Mouse (Mus musculus) lung, adult 18-20 months (tissue): ENCODE data around the gene Nup210l.
"Not testable (repeated sequence)": the region's sequence is repeated elsewhere in the genome, so short reads cannot be mapped to it uniquely, and the experiment has no call there.

ENCODE experiments used
- DNase-seq, 2 experiments: peaks; one replicate each; pipeline ENCODE4 v3.0.0; 2022; ENCODE audit warnings: mixed read lengths in 2 of 2

Gene Nup210l

DNA sequence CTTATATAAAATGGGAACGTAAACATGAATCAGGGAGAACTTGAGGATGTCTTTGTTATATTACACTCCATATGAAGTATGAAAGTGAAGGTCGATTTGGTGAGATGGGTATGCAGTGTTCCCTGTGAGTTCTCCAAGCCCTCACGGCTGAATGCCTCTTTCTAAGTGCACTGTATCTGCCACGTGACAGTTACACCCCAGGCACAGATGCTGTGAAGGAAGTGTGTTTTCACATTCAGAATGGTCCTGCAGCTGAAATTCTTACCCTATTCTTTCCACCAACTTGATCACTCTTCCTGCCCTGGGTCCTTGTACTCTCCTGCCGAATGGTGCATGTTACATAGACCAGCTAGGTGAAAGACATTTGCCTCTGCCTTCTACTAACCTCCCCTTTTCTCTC, 6.0 kb upstream of the Nup210l start:
- DNase-seq: no peak

DNA sequence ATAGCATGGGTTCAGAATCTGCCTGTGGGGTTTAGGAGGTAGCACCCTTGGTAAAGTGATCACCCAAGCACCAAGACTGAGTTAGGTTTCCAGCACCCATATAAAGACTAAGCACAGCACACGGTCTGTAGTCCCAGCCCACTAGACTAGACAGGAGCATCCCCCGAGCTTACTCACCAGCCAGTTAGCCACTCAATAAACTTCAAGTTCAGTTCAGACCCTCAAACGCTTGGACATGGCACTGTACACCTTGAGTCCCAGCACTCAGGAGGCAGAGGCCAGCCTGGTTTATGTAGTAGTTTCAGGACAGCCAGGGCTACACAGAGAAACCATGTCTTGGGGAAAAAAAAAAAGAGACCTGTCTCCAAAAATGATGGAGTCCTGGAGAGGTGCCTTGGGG, 2.9 kb upstream of the Nup210l start:
- no peak for DNase-seq

DNA sequence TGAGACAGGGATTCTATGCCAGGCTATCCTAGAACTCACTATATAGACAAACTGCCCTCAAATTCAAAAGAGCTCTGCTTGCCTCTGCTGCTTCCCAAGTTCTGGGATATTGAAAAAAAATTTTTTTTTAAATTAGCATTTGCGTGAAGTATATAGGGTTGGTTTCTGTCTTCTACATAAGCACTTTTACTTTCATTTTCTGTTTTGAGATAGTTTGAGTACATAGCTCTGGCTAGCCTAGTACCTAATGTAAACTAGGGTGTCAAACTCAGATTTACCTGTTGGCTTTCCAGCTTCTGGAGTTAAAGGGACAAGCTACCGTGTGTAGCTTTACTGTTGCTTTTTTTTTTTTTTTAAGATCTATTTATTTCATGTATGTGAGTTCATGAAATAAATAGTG, 2.3 kb upstream of the Nup210l start:
- DNase-seq: no peak

DNA sequence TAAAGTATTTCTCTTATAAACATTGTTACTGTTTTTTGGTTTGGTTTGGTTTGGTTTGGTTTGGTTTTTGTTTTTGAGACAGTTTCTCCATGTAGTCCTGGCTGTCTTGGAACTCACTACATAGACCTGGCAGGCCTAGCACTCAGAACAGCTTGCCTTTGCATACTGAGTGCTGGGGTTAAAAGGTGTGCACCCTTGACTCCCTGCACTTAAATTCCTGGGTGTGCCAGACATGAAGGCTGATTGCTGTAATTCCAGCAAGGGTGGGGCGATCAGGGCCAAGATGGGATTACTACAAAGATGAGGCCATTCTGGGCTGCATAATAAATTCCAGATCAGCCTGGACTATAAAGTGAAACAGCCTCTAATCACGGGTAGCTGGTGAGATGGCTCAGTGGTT, 1.7 kb upstream of the Nup210l start:
- peak; percentile 55 to 67 for DNase-seq

DNA sequence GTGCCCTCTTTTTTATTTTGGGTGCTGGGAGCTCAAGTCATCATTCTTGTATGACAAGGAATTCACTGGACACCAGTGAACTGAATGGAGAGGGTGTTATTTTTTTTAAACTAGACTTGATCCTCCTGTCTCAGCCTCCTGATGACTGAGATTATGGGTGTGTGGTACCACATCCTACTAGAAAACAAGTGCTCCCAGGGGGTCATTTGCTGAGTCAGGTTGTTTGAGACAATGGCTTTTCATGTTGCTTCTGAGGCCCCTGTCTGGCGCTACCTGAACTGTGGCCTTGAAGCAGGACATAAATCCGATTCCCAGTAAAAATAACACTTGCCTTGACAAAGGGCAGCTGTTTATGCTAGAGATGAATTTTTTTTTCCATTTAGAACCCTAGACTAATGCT, 756 bp upstream of the Nup210l start:
- no peak for DNase-seq

DNA sequence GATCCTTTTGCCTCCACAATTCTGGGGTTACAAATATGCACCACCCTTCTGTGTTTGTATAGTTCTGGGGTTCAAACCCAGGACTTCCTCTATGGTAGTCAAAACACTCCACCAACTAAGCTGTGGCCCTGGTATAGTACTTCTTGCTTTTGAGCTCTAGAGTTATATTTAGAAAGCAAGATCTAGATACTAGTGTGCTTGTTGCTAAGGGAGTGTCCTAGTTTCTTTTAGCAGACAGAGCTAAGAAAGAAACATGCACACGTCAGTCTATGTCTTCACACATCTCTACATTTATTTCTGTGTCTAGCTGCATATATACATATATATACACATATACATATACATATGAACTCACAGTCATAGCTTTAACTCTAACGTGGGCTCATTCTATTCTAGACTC, 7.8 kb downstream of the Nup210l start:
- no peak for DNase-seq

DNA sequence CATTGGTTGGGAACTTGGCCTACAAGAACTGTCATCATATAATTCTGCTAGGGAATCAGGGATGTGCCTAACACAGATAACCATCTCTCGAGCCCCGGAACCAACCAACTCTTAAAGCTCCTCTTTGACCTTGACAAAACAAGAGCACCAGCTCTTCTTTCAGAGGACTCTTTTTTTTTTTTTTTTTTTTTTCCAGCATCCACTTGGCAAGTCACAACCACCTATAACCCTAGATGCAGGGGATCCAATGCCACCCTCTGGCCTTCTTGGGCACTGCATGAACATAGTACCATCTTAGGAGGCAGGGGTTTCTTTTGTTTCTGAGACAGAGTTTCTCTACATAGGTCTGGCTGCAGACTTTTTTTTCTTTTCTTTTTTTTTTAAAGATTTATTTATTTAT, 10.4 kb downstream of the Nup210l start:
- peak in 1 of 2 experiments; percentile 36 for DNase-seq

DNA sequence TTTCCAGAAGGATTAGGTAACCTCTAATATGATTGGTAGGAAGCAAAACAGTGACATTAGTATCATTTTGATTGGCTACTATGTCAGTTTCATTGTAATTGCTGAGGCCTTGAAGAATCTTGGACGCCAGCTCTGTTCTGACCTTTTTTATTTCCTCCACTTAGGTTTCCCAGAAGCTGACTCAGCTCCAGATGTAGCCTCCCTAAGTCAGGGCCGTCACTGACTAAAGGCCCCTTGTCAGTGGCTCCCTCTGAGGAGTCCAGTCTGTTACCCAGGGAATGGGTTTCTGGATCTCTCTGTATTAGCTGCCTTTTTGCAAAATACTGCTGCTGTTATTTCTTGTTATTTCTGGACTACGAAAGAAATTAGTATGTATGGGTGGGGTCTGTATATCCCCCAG, 11.6 kb downstream of the Nup210l start:
- DNase-seq: no peak

DNA sequence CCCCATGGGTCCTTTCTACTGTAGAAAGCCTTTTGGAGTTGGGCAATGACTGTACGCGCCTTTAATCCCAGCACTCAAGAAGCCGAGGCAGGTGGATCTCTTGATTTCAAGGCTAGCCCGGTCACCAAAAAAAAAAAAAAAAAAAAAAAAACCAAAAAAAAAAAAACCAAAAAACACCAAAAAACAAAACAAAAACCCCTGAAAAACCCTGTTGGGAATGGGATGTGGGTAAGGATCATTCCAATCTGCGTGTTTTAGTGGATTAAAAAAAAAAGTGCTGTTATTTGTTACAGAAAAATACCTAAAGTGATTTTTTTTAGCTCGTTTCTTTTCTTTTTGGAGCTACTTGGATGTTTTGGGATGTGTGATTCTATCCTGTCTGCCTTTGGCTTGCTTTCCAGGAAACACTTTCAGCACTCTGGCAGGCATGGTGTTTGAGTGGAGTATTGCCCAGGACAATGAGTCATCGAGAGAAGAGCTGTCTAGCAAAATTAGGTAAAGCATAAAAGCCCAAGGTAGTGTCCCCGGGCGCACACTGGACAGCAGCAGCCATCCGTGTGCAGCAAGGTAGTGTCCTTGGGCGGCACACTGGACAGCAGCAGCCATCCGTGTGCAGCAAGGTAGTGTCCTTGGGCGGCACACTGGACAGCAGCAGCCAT, 14.3 kb downstream of the Nup210l start:
- DNase-seq: peak; percentile 32 to 34

DNA sequence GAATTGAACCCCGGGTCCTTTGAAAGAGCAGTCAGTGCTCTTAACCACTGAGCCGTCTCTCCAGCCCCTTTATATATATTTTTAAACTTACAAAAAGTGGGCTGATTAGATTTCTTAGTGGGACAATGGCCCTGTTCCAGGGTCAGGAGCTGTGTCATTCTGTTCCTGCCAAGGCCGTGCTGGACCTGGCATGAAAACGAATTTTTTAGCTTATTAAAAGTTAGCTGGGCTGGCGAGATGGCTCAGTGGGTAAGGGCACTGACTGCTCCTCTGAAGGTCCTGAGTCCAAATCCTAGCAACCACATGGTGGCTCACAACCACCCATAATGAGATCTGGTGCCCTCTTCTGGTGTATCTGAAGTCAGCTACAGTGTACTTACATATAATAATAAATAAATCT, 18.1 kb downstream of the Nup210l start:
- DNase-seq: not testable (repeated sequence)

DNA sequence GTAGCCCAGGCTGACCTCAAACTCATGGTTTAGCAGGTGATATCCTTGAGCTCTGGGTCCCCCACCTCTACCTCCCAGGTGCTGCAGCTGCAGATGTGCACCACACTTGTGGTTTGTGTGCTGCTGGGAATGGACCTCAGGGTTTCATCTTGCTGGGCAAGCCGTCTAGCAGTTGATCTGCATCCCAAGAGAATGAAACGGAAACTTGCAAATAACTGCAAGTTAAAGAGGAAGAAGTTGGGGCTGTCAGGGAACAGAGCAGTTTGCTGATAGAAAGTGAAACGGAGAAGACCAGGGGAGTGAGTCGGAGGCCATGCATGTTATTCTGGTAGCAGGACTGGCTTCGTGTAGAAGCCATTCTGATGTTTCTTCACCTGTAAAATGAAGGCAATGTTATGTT, 21.8 kb downstream of the Nup210l start:
- DNase-seq: no peak

DNA sequence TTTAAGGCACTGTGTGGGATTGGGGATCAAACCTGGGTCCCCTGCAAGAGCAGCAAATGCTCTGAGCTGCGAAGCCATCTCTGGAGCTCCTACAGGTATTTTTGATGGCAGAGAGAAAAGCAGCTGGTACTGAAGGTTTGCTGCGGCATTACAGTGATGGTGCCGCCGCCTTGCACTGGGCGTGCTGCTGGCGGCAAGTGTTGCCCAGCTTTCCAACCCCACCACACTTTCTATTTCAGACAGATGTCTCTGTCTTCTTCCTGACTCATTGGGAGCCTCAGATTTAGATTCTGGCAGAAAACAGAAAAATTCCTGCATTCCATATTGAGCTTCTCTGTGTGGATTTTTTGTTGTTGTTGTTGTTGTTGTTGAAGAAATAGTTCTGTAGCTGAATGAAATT, 23.9 kb downstream of the Nup210l start:
- no peak for DNase-seq

DNA sequence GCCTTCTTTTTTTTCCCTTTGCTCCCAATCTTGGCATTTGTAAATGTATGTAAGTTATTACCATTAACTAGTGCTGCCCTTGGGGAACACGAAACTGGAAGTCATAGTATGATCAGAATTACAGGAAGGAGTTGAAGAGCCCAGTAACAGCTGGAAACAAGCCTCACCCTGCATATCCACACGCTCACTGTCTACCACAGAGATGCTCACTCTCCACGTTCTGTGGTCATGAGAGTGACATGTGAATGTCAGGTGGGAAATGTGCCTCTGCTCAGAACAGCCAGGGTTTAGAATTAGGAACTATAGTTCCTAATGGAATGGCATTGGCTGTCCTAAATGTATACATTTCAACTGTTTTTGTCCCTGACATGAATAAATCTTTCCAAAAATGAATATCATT, 28.8 kb downstream of the Nup210l start:
- DNase-seq: no peak

DNA sequence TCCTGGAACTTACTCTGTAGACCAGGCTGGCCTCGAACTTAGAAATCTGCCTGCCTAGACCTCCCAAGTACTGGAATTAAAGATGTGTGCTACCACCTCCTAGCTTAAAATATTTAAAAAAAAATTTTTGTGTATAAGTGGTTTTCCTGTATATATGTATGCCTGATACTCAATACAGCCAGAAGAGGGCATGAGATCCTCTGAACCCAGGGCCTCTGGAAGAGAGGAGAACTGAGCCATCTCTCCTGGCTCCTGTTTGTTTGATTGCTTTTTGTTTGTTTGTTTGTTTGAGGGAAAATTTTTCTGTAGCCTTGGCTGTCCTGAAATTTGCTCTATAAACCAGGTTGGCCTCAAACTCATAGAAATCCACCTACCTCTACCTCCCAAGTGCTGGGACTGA, 29.4 kb downstream of the Nup210l start:
- no peak for DNase-seq

DNA sequence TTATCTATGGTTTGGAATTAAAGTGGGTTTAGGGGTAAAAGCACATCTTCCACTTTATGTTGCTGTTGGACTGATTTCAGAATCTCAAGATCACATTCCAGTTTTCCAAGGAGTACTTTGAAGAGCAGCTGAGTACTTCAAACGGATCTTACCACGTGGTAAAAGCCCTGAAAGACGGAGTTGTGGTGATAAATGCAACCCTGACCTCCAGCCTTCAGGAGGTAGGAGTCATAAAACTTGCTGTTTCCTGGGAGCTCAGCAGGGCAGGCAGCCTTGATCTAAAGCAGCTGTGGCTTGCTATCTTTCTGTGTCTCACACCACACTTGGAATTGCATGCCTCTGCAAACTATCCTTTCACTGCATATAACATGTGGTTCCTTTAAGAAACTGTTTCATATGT, 30.6 kb downstream of the Nup210l start:
- DNase-seq: no peak

DNA sequence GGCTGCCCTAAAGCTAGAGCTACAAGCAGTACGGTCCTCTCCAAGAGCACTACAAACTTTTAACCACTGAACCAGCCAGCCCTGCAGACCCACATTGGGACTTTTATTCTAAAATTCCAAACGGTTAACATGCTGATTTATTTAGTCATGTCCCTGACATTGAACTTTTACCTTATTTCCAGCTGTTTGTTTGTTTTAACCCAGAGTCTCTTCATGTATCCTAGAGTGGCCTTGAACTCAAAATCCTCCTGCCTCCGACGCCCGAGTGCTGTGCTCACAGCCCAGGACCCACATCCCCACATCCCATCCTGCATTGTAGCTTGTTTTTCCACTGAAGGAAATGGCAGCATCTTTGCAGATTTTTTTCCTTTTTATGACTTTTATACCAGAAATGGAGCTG, 31.1 kb downstream of the Nup210l start:
- no peak for DNase-seq

DNA sequence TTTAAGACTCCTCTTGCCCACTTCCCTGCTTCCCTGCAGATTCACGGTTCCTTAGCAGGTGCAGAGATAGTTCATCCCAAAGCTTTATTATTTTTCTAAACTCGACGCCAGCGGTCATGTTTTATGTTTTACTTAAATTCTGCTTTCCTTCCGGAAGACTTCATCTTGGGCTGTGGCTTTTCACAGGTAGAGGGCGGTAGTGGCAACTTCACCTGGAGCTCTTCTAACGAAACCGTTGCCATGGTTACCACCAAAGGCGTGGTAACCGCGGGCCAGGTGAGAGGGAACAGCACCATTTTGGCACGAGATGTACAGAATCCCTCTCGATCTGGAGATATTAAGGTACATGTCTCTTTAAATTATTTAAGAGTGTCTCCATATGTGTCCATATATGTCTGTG, 32.7 kb downstream of the Nup210l start:
- peak; percentile 11 to 58 for DNase-seq

DNA sequence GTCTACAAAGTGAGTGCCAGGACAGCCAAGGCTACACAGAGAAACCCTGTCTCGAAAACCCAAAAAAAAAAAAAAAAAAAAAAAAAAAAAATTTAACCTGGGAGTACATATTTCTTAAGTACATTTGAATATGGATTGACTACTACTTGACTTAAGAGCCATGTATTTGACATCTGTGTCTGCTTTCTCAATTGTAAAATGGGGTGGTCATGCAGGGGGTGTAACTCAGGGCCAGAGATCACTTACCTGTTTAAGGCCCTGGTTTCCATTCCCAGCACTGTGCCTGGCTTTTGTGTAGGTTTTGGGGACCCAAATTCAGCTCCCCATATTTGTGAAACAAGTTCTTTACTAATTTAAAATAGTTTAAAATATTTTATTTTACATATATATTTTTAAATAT, 33.7 kb downstream of the Nup210l start:
- no peak for DNase-seq

DNA sequence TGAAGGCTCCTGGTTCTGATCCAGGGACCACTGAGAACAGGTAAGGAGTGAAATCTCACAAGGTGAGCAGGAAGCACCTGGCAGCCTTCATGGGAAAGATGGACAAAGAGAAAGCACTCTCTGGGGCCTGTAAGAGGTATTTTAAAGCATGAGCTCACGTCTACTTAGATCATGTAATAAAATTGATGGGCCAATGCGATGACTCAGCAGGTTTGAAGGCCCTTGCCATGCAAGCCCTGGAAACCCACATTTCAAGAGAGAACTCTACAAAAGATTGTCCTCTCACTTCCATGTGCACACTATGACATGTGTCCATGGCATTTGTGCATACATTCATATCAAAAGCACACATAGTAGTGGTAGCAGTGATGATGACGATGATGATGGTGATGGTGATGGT, 36.0 kb downstream of the Nup210l start:
- DNase-seq: no peak

DNA sequence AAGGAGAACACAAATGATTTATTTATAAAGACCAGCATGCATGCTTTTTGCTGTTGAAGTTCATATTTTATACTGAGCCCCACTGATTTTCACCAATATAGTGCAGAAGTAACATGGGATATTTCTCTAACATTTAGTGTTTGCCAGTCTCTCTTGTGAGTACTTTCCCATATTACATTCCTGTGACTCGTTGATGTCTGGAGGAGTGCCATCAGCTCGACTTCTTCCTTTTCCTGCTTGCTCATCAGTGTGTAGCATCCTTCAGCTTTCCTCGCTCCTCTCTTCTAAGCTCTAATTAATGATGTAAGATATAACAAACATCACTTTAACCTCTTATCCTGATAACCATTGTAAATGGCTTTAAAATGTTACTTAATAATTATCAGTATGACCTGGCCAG, 41.5 kb downstream of the Nup210l start:
- DNase-seq: no peak

DNA sequence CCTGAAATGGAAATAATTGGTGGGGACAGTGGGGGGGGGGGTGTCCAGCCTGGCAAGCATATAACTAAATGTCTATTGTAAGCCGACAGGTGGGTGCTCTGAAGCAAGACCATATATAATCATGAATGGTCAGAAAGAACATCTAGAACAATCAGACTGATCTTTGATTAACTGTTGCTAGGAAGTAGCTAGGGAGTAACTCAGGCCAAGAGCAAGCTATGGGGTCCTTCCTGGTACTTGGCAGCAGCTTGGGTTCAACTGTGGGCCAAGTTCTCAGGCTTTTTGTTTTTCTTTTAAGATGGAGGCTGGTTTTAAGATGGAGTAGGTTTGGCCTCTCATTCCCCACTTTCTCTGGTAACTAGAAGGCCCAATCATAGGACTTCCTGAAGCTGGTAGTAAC, 42.7 kb downstream of the Nup210l start:
- DNase-seq: no peak

DNA sequence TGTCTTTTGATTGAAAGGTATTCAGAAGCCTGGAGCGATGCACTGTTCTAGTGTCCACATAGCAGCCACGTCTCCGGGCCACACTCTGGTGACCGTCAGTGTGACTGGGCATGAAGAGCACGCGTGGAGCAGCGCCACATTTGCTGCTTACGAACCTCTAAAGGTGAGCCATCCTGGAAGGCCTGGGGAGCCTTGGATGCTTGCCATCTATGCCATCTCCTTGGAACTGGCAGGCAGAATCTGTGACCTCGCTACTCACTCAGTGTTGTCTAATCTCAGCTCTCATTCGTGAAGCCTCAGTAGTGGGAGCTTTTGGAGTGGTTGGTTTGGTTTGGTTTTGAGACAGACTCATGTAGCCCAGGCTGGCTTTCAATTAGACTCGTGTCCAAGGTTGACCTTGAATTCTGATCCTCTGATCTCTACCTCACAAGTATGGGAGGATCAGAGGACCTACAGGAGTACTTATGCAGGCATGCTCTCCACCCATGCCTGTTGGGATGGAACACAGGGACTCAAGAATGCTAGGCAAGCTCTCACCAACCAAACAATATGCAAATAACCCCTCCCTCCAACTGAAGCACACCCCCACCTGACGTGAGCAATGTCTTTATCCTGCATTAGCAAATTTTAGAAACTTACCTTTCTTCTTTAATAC, 47.3 kb downstream of the Nup210l start:
- DNase-seq: no peak

DNA sequence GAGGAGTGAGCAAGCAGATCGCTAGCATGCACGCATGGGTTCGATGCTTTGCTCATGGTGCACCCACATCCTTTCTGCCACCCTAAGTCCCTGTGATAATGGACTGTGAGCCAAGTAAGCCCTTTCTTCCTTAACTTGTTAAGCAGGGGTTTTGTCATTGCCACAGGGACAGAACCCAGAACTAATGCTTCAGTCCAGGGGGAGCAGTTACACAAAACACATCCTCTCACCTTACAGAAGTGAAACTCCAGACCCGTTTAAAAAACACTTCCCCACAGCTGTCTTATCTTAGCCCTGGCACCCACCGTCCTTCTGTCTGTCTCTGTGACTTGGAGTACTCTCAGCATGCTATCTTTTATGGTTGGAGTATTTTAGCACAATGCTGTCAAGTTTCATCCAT, 52.1 kb downstream of the Nup210l start:
- no peak for DNase-seq

DNA sequence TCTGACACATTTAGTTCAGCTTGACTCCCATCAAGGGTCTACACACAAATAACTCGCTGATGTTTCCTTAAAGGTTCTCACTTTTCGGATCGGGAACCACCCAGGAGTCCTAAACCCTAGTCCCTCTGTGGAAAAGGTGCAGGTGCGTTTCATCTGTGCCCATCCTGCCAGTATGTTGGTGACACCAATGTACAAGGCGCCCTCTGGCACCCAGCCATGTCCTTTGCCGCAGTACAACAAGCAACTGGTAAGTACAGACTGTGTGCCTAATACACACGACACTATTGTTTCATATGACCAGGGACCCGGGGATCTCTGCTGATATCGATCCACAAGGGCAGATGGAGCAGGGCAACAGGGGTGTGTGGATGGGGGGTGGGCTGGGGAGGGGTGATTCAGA, 55.8 kb downstream of the Nup210l start:
- no peak for DNase-seq

DNA sequence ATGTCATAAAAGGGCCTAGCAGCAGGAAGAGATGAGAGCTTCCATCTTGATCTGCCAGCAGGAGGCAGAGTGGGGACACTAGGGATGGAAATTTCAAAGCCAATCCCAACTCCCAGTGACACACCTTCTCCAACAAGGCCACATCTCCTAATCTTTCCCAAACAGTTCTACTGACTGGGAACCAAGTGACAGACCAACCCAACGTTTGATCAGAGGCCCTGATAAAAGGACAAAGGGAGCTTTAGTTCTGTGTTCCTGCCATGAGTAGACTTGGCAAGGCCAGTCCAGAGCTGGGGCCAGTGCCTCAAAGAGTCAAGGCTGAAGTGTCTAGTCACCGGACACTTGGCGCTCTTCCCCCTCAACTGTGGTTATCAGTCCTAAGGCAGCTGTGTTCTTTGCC, 57.6 kb downstream of the Nup210l start:
- no peak for DNase-seq
